Mouse (Mus musculus) lung, postnatal 14 days (tissue): ENCODE measurements around the gene Mchr1.
A peak's percentile ranks its signal among the peaks of the same experiment; 100 is the strongest.

Experiments used
- DNase-seq: peaks from one replicate; pipeline ENCODE4 v3.0.0; 2021

Mchr1 gene

GRCm38 (mm10) chr15:81228258-81228657 lies 7.0 kb upstream of the Mchr1 start:
- no peak for DNase-seq

- no peak for DNase-seq
These were observed 5.5 kb upstream of the Mchr1 start for GRCm38 (mm10) chr15:81229791-81230190.

GRCm38 (mm10) chr15:81231325-81231724 lies 4.0 kb upstream of the Mchr1 start:
- DNase-seq = no peak

GRCm38 (mm10) chr15:81236062-81236461 lies 763 bp downstream of the Mchr1 start:
- no peak for DNase-seq

- no peak for DNase-seq
These were observed 2.2 kb downstream of the Mchr1 start for GRCm38 (mm10) chr15:81237471-81237870.

- peak; percentile 65 for DNase-seq
These were observed 4.0 kb downstream of the Mchr1 start for GRCm38 (mm10) chr15:81239261-81239660.

GRCm38 (mm10) chr15:81239794-81240343 lies 4.6 kb downstream of the Mchr1 start:
- peak; percentile 22 for DNase-seq

GRCm38 (mm10) chr15:81246890-81247289 lies 11.6 kb downstream of the Mchr1 start:
- no peak for DNase-seq

GRCm38 (mm10) chr15:81247583-81248340 lies 12.5 kb downstream of the Mchr1 start:
- DNase-seq = peak; percentile 80

- no peak for DNase-seq
These were observed 13.0 kb downstream of the Mchr1 start for GRCm38 (mm10) chr15:81248341-81248679.

GRCm38 (mm10) chr15:81248951-81249579 lies 13.8 kb downstream of the Mchr1 start:
- no peak for DNase-seq

GRCm38 (mm10) chr15:81252626-81253174 lies 17.4 kb downstream of the Mchr1 start:
- no peak for DNase-seq

- DNase-seq = no peak
These were observed 18.3 kb downstream of the Mchr1 start for GRCm38 (mm10) chr15:81253585-81253984.

- DNase-seq = no peak
These were observed 18.9 kb downstream of the Mchr1 start for GRCm38 (mm10) chr15:81254113-81254640.

GRCm38 (mm10) chr15:81255063-81255462 lies 19.8 kb downstream of the Mchr1 start:
- DNase-seq = no peak

- no peak for DNase-seq
These were observed 23.0 kb downstream of the Mchr1 start for GRCm38 (mm10) chr15:81258296-81258695.

GRCm38 (mm10) chr15:81259304-81259703 lies 24.0 kb downstream of the Mchr1 start:
- DNase-seq = no peak

GRCm38 (mm10) chr15:81260208-81260607 lies 24.9 kb downstream of the Mchr1 start:
- no peak for DNase-seq

GRCm38 (mm10) chr15:81264392-81265095 lies 29.2 kb downstream of the Mchr1 start:
- DNase-seq = peak; percentile 63

- no peak for DNase-seq
These were observed 32.1 kb downstream of the Mchr1 start for GRCm38 (mm10) chr15:81267416-81267815.

GRCm38 (mm10) chr15:81272305-81273053 lies 37.2 kb downstream of the Mchr1 start:
- peak; percentile 46 for DNase-seq

- peak; percentile 29 for DNase-seq
These were observed 38.1 kb downstream of the Mchr1 start for GRCm38 (mm10) chr15:81273361-81273760.
